Mouse (Mus musculus): ENCODE data around the gene Chst10. TPM values are rescaled to one million over a fixed set of nuclear protein-coding genes. Genes with fewer than 3 reads are reported as not detected.

The Chst10 gene
- 2.1 TPM for polyA plus RNA-seq (2014; fragmentation: Illumina TruSeq; extraction: RNeasy Lipid Tissue Mini Kit (QIAGEN cat#74804))

GRCm38 (mm10) chr1:38897431-38898248, at the start of gene Chst10:
Gene Chst10, minus strand, starts transcription at chr1:38898161.

DNA sequence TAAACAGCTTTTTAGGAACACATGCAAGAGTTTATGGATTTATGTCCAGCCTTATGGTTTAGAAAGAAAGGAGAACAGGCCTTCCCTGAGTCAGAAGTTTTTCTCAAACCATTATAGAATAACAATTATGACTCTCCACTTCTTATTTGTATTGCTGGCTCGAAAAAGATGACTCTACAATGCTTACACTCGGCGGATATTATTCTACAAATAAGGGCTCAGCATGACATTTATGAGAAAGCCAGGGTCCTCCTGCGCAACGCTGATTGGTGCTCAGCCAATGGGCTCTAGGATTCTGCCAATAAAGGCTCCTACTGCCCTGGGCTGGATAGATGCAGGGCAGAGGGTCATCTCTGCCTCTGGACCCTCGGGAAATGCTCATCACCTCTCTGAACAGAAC, 40.9 kb upstream of the Chst10 start, which contains the start of gene Nms:
Gene Nms (plus strand): TSS at position 301 of the 400 bp plus-strand sequence.

GRCm38 (mm10) chr1:38836477-38836872, 61.5 kb downstream of the Chst10 start, which contains the start of gene Lonrf2:
Gene Lonrf2, minus strand, starts transcription at chr1:38836711.

Other genes starting within 250 kb of the Chst10 start
- 32.5 TPM for gene Aff3, start 233.2 kb downstream of the Chst10 start, polyA plus RNA-seq (2014; fragmentation: Illumina TruSeq; extraction: RNeasy Lipid Tissue Mini Kit (QIAGEN cat#74804))
- gene Lonrf2, start 61.5 kb downstream of the Chst10 start, polyA plus RNA-seq (2014; fragmentation: Illumina TruSeq; extraction: RNeasy Lipid Tissue Mini Kit (QIAGEN cat#74804)) = 3.3 TPM
- not detected for gene Nms, start 41.0 kb upstream of the Chst10 start, polyA plus RNA-seq (2014; fragmentation: Illumina TruSeq; extraction: RNeasy Lipid Tissue Mini Kit (QIAGEN cat#74804))
- 96.9 TPM for gene Pdcl3, start 87.4 kb upstream of the Chst10 start, polyA plus RNA-seq (2014; fragmentation: Illumina TruSeq; extraction: RNeasy Lipid Tissue Mini Kit (QIAGEN cat#74804))

Data from ovary, adult 10 weeks (tissue).